Comparison of ENCODE assay signal across 1 mouse cellular context in the genomic region with DNA sequence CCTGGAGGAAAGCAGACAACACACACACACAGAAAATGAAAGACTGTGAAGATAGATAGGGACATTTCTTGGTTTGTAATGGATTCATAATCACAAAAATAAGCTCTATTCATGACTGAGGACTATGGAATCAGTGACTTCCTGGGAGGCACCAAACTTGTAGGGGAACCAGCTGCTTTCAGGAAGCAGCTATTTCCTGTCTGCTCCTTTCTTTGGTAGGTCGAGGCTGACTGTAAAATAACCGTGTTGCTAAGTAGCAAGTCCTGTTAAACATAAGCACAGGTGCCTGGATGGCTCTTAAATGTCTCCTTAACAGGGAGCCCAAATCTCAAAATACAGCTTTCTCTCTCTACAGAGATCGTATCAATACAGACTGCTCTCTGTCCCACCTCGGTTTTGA.
A peak's percentile ranks its signal among the peaks of the same experiment; 100 is the strongest.
TF ChIP-seq lines count a peak whose summit lies in the region.

No protein-coding gene starts in this region.

TF ChIP-seq in CH12.LX, 34 proteins besides CTCF, POLR2A, EP300 and RAD21:
- TF ChIP-seq ELF1 (IDR thresholded peaks at IDR 0.05; ENCODE audit: low read depth, low read length) = 0 out of 2 replicates have a peak, but pooled peaks have one; percentile 9
- no peak for TF ChIP-seq BHLHE40 (IDR thresholded peaks at IDR 0.05; ENCODE audit: low read depth, low read length)
